Mouse (Mus musculus): ENCODE measurements around the gene Psmd5. TPM values are rescaled to one million over a fixed set of nuclear protein-coding genes. Genes with fewer than 3 reads are reported as not detected.
"Not testable (repeated sequence)": the region's sequence is repeated elsewhere in the genome, so short reads cannot be mapped to it uniquely, and the experiment has no call there.

The Psmd5 gene
- total RNA-seq, 1 experiment from 2014 or later: 43.7 TPM

DNA sequence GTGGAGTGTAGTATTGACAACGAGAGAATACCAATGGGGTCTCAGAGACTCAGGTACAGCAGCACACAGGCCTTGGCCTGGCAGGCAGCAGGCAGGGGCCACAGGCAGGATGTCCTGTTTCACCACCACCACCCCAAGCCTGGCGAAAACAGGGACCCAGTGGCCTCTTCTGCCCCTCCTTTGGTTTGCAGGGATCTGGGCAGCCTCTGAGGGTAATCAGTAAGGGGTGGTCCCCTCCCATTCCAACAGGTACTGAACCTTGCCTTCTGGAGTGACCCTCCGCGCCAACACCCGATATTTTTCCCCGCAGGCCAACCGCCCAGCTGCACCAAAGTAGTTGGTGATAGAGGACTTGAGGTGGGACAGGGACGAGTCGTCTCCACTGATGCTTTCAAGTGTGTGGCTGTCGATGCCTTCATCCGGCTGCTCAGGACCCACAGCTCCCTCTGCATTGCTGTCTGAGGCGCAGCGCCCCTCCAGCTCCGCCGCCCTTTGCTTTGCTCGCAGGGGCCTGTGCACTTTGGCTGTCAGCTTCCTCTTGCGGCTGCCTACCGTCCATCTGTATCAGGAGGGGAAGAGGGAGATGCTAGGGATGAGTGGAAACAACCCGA lies 20.8 kb upstream of the Psmd5 start:
- no peak for DNase-seq

DNA sequence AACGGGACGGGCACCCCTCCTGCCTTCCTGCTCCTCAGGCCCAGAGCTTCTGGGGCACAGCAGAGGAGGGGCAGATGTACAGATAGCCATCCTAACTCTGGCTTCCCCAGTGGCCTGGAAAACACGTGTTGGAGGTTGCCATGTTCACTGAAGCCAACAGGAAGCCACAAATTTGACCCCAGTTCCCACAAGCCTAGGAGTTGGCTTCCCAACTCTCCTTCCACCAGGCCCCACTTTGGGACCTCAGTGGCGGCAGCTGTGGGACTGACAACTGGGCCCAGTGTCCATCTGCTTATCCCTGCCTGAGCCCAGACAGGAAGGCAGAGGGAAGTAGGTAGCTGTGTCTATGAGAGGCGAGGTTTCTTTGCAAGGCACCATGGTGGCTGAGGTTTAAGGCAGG lies 19.2 kb upstream of the Psmd5 start:
- no peak for DNase-seq

DNA sequence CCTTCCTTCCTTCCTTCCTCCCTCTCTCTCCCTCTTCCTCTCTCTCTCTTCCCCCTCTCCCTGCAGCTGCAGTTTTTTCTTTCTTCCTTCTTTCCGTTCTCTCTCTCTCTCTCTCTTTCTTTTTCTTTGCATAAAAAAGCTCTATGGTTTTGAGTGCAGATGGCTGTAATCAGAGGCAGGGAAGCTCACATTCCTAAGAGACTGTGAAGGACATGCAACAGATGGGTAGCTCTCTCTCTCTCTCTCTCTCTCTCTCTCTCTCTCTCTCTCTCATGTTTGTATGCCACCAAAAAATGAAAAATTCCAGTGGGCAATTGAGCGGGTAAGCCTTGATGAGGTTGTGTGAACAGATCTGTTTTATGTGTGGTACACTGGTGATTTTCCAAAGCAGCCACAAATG lies 9.4 kb upstream of the Psmd5 start:
- no peak for DNase-seq

DNA sequence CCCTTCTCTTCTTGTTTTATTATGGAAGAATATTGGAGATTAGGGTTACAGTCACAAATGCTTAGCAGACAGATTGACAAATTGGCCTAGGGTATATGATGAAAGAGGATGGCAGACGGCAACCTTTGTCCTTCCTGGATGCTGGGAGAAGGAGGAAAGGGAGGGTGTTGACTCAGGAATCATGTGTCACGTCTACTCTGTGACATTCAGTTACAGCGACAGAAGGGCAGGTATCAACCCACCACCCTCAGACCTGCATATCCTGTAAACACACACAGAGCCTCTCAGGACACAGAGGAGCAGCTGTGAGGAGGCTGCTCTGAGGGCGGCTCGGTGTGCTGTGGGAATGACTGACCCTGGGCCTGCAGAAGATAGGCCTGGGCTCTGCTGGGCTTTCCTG lies 8.4 kb upstream of the Psmd5 start:
- DNase-seq: no peak

DNA sequence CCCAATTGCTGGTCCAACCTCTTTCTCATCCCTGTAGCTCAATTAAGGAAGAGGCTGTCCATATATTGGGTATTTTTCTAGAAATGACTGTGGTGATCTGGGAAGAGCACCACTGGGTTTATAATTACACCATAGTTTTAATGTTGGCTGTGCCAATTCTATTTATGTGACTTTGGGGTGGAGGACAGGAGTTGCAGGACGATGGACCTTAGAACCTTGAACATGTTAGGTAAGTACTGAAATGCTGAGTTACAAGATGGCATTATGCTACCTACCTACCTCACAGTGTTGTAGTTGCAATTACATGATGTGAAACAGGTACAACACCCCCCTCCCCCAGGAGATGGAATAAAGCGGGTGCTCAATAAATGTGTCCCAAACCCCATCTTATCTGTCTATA lies 8.0 kb upstream of the Psmd5 start:
- DNase-seq: no peak

DNA sequence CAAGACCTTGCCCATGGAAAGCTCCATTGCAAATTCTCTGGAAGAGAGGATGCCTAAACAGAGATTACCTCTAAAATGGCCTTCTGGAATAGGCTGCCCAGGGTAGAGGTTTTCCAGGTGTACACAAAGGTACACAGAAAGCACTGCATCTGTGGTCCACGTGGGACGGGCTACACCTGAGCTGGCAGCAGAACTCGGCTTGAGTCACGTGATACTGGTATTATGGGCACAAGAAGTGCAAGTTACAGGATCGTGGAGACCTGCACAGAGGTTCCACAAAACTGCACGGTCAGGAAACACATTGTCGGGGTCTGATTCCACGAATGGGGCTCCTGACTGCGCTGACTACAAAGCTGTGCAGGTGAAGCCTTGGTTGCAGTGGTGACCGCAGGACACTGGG lies 5.3 kb upstream of the Psmd5 start:
- no peak for DNase-seq

DNA sequence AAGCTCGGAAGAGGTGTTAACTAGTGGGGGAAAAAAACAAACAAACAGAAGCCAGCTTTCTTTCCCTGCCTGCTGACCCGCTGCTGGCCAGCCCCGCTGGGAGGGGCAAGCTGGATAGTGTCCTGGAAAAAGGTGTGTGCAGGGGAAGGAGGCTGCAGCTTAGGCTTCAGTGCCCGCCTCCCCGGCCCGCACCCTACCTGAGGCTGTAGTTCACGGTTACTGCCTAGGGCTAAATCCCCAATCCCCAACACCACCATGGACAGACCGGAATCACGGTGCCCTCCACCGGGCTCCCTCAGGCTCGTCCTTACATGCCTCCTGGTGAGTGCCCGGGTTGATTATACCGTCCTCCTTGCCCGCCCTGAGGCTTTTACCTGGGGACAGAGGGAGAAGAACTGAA lies 497 bp downstream of the Psmd5 start, which contains the start of gene Cutal:
Cutal (plus strand) TSS at position 126 of the 400 bp plus-strand sequence.
- DNase-seq: no peak

DNA sequence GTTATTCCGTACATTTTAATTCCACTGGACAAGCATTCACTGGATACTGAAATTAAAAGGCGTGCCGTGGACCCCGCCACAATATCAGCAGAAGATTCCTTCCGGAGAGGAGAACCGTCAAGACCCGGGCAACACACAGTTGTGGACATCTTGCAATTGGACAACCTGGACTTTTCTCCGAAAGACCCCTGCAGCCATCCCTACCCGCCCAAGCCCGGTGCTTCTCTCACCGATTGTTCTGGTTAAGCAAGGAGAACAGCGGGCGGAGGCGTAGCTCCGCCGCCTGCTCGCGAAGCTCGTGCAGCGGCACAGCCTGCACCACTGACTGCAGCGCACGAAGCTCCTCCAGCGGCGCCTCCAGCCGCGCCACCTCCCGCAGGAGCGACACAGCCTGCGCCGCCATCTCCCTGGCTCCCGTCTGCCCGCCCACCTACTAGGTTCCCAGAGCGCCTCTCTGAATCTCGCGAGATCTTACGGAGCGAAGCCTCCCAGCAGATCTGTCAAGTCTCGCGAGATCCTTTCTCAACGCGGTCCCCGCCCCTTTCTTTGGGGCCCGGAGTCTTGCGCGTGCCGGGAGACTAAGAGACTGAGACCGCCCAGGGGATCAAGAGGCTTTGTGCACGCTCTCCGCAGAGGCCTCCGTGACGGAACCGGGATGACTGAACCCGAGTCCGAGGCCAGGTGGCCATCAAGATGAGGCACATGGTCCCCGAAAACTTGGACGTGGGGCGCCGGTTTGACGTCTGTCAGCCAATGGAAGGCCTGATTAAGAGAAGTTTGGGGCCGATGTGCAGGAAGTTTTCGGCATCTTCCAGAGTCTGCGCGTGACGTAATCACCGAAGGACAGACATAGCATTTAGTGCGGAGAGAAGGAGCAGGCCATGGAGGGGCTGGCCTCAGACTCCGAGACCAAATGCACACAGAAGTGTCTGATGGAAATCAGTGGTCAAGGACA lies 4.0 kb downstream of the Psmd5 start:
- peak; percentile 90 for DNase-seq

DNA sequence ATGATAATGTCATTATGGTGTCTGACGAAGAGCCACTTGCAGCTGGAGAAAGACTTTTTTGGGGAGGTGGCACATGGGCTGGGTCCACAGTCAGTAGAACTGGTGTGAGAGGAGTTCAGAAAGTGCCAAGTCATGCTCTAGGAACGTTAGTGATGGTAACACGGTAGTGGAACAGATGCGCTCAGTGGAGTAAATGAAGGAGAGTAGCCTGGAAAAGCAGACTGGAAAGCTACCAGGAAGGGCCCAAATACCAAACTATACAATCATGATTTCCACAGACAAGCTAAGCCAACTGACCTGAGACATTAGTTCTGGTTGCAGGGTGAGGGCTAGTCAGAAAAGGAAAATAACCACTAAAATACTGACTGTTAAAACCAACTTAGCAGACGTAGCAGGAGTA lies 5.1 kb downstream of the Psmd5 start:
- no peak for DNase-seq

DNA sequence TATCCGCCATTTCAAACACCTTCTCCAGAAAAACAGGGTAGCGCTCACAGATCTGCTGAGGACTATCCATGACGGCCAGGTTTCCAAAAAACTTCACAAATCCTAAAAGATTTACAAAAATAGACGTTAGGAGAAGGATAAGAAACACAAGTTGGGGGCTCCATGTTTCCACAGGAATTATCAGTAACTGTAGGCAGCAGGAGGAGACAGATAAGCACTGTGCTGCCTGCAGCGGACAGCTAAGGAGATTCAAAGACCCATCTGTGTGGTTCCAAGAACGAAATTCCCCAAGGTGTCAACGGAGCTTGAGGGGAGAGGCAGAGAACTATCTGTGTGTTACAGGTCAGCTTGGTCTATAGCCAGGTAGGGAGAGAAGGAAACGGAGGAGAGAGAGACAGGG lies 17.0 kb downstream of the Psmd5 start:
- DNase-seq: no peak

DNA sequence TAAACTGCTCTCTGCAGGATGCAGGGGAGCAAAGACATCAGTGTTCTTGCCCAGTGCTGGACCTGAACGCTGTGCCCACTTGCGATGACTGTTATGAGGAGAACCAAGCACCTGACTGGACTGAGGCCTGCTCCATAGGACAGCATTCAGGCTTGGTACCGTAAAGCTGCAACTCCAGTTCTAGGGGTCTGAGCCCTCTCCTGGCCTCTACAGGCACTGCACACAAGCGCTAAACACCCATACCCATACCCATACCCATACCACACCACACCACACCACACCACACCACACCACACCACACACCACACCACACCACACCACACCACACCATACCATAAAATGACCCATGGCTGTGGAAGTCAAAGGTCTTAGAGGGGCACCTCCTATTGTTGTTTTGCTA lies 19.5 kb downstream of the Psmd5 start:
- no peak for DNase-seq

DNA sequence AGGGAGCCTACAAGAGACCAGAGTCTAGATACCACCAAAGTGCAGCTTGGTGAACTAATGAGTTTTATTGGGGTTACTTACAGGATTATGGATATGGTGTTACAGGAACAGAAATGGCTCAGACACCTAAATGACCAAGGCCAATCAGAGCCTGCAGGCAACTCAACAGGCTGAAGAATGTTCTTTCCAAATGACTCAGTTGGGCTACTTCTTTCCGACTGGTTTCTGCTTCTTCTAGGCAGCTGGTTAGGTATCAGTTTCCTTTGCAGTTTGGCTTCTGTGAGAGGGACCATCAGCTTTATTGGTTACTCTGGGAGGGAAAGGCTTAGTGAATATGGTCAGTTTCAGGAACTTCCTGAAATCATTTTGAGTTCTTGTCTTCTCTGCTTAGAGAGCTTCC lies 27.1 kb downstream of the Psmd5 start:
- DNase-seq: no peak

DNA sequence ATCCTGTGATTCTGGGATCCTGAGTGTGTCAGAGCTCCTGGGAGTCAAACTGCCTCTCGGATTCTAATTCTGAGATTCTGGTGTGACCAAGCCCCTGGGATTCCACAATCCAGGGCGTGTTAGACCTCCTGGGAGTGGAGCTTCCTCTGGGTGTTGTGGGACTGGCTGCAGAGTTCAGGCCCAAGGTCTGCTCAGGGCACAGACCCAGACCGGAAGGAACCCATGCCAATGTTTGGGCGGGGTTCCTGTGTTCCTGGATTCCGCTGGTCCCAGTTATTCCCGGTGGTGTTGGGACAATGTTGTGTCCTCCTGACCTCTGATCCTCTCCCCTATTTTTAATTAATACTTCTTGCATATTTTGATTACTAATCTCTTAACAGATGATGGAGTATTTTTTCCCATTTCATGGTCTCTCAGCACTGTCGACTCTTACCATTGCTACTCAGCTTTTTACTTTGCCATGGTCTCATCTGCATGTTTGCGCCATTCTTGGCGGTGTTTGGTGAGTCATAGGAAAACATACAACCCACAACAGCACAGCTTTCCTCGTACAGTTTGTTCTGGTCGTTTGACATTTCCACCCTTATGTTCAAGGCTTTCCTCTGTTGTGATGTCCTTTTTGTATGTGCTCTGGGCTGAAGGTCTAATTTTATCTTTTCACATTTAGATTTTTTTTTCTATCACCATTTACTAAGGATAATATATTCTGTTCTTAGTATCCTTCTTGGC lies 31.4 kb downstream of the Psmd5 start:
- peak; percentile 71 for DNase-seq

DNA sequence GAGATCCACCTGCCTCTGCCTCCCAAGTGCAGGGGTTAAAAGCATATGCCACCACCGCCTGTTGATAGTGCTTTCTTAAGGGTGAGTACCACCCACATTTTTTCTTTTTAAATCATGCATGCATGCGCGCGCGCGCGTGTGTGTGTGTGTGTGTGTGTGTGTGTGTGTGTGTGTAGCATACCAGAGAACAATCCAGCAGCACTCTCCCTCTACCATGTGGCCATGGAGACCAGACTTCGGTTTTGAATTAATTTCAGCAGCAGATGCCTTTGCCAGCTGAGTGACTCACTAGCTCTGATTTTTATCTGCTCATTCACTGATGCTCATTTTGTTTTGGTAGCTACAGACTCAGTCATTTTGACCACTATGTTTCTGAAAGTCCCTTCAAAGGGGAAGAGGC lies 33.1 kb downstream of the Psmd5 start:
- no peak for DNase-seq

DNA sequence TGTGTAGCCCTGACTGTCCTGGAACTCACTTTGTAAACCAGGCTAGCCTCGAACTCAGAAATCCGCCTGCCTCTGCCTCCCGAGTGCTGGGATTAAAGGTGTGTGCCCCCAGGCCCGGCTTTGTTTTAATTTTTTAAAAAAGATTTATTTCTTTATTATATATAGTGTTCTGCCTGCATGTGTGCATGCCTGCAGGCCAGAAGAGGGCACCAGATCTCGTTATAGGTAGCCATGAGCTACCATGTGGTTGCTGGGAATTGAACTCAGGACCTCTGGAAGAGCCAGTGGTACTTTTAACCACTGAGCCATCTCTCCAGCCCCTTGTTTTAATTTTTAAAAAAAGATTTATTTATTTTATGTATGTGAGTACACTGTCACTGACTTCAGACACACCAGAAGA lies 34.6 kb downstream of the Psmd5 start:
- DNase-seq: not testable (repeated sequence)

DNA sequence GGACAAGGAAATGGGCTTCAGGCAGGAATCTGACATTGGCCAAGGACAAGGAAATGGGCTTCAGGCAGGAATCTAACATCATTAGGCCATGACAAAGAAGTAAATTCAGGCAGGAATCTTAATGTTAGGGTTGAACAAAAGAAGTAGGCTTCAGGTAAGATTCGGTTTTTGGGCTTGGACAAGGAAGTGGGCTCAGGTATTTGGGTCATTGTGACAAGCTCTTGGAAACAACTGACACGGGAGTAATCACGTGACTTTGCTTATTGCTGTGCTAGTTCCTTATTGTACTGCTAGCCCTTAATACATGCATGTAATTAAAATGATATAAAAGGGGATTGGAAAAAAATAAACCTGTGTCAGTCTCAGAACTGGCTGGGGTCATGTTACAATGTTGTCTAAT lies 39.1 kb downstream of the Psmd5 start:
- no peak for DNase-seq

DNA sequence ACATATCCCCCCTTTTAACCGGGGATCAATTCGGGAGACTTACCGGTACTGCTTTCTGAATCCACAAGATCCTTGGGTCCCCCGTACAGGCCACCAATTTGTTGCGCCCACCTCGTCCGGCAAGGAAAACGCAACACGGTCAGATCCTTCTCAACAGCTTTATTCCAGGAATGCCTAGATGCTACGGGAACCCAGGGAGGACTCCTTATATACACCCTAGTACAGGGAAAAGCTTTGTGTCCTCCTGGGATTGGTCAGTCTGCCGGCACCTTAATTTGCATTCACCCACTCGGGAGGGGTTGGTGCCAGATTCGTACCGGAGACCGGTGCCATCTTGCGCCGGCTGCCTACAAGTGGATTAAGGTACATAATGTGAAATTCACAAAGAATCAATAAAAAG lies 41.1 kb downstream of the Psmd5 start:
- no peak for DNase-seq

DNA sequence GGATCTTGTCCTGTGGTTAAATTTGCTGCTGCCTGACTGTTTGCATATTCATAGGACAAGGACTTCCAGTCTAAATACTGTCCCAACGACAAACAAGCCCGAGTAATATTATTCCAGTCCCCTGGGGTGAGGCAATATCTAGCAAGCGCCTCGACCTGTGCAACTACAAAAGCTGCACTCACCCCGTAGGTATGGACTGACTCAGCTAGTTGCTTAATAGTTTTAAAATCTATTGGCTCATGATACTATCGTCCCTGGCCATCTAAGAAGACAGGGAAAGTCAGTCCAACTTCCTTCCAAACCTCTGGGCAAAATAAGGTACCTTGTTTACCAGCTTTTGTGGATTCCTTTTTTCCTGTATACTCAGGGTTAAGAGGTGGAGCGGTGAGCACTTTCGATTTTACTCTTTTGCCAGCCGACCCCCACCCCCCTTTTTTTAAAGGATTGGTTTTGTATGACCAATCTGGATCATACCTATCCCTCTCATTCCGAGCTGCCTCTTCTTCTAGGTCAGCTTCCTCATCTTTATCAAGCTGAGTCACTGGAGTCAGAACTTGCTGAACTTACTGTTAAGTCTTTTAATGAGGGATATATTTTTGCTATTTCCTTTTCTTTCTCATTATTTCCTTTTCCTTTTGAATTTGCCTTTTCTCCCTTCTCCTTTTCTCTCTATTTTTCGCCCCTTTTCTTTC lies 41.9 kb downstream of the Psmd5 start, which contains the start of gene Gm34653:
Gm34653 (plus strand) TSS at position 242 of the 692 bp plus-strand sequence.
- DNase-seq: not testable (repeated sequence)

DNA sequence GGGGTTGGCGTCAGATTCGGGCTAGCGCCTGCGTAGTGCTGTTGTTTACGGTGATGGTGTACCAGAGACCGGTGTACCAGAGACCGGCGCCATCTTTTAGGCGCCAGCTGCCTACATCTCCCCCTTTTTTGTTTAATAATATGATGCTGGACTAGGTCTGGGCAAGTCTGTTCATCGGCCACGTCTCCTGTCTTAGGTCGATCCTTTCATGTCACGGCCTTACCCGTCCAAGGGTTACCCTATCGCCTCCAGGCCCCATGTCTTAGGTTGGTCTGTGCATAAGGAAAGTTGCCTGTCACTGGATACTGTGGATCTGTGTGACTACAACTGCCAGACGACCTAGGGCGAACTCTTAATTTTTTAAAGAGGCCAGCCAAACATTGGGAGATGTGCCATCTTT lies 44.7 kb downstream of the Psmd5 start:
- not testable (repeated sequence) for DNase-seq

DNA sequence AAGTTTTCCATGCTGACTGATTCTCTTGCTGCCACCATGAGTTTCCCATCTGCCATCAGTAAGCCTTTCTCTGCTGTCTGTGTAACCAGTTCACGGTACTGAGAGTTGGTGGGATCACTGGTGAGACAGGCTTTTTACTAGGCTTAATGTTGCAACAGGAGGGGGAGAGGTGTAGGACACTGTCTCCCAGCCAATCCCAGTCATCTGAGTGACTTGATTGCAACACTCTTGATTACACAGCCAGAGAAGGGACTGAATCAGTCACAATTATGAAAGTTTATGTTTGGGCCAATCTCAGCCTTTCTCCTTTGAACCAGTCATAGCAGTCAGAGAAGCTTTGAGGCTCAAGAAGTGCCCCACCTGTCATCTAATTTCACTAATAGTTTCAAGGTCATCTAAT lies 46.7 kb downstream of the Psmd5 start:
- no peak for DNase-seq

DNA sequence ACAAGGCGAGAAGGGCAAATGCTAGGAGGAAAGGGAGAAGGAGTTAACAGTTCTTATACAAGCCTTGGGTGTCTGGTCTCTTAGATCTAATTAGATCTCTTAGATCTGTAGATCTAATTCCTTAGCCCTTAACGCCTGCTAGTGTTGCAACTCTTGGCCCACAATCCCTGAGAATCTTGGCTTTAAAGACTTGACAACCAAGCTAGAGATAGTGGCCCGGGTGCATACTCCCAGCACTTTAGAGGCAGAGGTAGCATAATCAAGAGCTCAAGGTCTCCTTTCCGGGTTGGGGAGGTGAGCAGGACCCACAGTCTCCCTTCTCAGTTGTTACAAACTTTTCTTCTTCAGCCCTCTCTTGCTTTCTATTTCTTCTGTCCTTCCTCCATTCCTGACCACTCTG lies 47.2 kb downstream of the Psmd5 start:
- no peak for DNase-seq

DNA sequence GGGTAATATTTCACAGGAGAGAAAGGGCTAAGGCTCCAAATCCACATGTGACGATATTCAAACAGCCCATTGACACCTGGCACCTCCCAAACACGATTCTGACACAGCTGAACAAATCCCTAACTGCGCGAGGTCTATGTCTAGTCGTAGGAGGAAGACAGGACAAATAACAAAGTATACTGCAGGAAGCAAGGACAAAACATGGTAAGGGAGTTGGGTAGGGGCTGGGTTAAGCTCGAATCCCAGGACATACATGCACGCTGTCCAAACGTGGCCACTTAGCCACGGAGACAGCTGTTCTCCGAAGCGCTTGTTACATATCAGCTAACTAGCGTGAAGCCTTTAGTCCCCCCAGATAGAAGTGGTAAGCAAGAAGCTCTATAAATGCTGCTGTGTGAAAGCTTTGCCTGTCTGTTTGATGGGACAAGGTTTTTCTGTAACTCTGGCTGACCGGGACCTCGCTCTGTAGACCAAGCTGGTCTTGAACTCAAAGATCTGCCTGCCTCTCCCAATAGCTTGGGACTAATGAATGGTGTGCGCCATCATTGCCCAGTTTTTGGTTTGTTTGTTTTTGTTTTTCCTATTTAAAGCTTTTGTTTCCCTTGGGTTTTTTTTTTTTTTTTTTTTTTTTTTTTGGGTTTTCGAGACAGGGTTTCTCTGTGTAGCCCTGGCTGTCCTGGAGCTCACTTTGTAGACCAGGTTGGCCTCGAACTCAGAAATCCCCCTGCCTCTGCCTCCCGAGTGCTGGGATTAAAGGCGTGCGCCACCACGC lies 48.1 kb downstream of the Psmd5 start:
- DNase-seq: no peak
